Mouse (Mus musculus) neural tube, embryonic 14.5 days (tissue): ENCODE results near the gene Fam120a. TPM values are rescaled to one million over a fixed set of nuclear protein-coding genes. Genes with fewer than 3 reads are reported as not detected.

Experiments
- ATAC-seq: fragments of 200-750 bp; cut with Nextera tagmentation; 2 replicates; pipeline ENCODE4 v1.8.0; 2017; ENCODE audit warnings: low read depth, mild to moderate bottlenecking, moderate TSS enrichment, moderate library complexity
- H3K27ac ChIP-seq: fragments of 300-500 bp; sonication (generic); 2 replicates; pipeline ENCODE4 v1.5.1; 2014; ENCODE audit warnings: low read depth, mild to moderate bottlenecking, control low read depth, low read length, moderate library complexity, mixed read lengths
- H3K27me3 ChIP-seq: fragments of 300-500 bp; sonication (generic); 2 replicates; pipeline ENCODE4 v1.6.1; 2014; ENCODE audit warnings: low read length; ENCODE audit not compliant: control insufficient read depth, insufficient read depth
- H3K36me3 ChIP-seq: fragments of 300-500 bp; sonication (generic); 2 replicates; pipeline ENCODE4 v1.6.1; 2014; ENCODE audit warnings: low read length, mixed read lengths; ENCODE audit not compliant: control insufficient read depth, insufficient read depth
- H3K4me1 ChIP-seq: fragments of 300-500 bp; sonication (generic); 2 replicates; pipeline ENCODE4 v1.6.1; 2014; ENCODE audit warnings: low read length; ENCODE audit not compliant: control insufficient read depth, insufficient read depth
- H3K4me2 ChIP-seq: fragments of 300-500 bp; sonication (generic); 2 replicates; pipeline ENCODE4 v1.6.1; 2014; ENCODE audit warnings: mild to moderate bottlenecking, low read depth, low read length, control low read depth
- H3K4me3 ChIP-seq: fragments of 300-500 bp; sonication (generic); 2 replicates; pipeline ENCODE4 v1.5.1; 2014; ENCODE audit warnings: low read depth, low read length, control low read depth, mixed read lengths
- H3K9ac ChIP-seq: fragments of 300-500 bp; sonication (generic); replicated peaks from 2 replicates; pipeline ENCODE4 v1.6.1; 2014; ENCODE audit warnings: low read depth, mild to moderate bottlenecking, control low read depth, low read length, mixed read lengths
- H3K9me3 ChIP-seq: fragments of 300-500 bp; sonication (generic); 2 replicates; pipeline ENCODE4 v1.6.1; 2016; ENCODE audit warnings: low read length; ENCODE audit not compliant: control insufficient read depth
- WGBS: fragments of 180-500 bp; shearing (Covaris S2); extraction: QIAGEN DNeasy Blood & Tissue Kit; methylation state at CpG from one replicate; pipeline ENCODE4 v1.1.7; 2014; 5-methylcytosine and 5-hydroxymethylcytosine counted together
- polyA plus RNA-seq: library from polyadenylated mRNA; unstranded; fragments of >200 nt; fragmentation: Nextera tagmentation; extraction: Ambion mirVana; gene quantifications from 2 replicates; pipeline ENCODE4 v1.2.1, GENCODE M21; 2014

Fam120a gene
- polyA plus RNA-seq, 1 experiment from 2014 or later = 16.5 TPM

- H3K36me3 ChIP-seq = no peaks in the 10 kb centered on the region
- no peak overlapping the region for H3K4me3 ChIP-seq
- no peak overlapping the region for H3K27ac ChIP-seq
- WGBS = 85% methylated on average over 4 of the region's 4 CpGs
- H3K4me1 ChIP-seq = no peaks in the 10 kb centered on the region
- ATAC-seq = no peak
- no peaks in the 10 kb centered on the region for H3K9me3 ChIP-seq
- no peaks in the 10 kb centered on the region for H3K27me3 ChIP-seq
- H3K4me2 ChIP-seq = no peak overlapping the region
- no peak overlapping the region for H3K9ac ChIP-seq
Observed at GRCm38 (mm10) chr13:48958608-48959007, 9.2 kb downstream of the Fam120a start.

- H3K36me3 ChIP-seq = no peaks in the 10 kb centered on the region
- no peak overlapping the region for H3K4me2 ChIP-seq
- H3K4me1 ChIP-seq = no peaks in the 10 kb centered on the region
- H3K9ac ChIP-seq = no peak overlapping the region
- 97% methylated on average over 4 of the region's 4 CpGs for WGBS
- H3K27ac ChIP-seq = no peak overlapping the region
- H3K9me3 ChIP-seq = no peaks in the 10 kb centered on the region
- no peak for ATAC-seq
- no peaks in the 10 kb centered on the region for H3K27me3 ChIP-seq
- H3K4me3 ChIP-seq = no peak overlapping the region
Observed at GRCm38 (mm10) chr13:48954825-48955224, 13.0 kb downstream of the Fam120a start.

GRCm38 (mm10) chr13:48950600-48951241 lies 17.1 kb downstream of the Fam120a start:
- Histone ChIP-seq H3K27me3 (no peaks in the 10 kb centered on the region), H3K4me3 (no peak overlapping the region), H3K36me3 (0 out of 2 replicates have a peak, but pooled peaks cover 6% of the 10 kb centered on the region), H3K9ac (no peak overlapping the region), H3K4me2 (no peak overlapping the region), H3K27ac (no peak overlapping the region), H3K4me1 (no peaks in the 10 kb centered on the region), H3K9me3 (no peaks in the 10 kb centered on the region)
- 37% methylated on average over 5 of the region's 5 CpGs for WGBS
- no peak for ATAC-seq

GRCm38 (mm10) chr13:48948951-48949350 lies 18.9 kb downstream of the Fam120a start:
- H3K9me3 ChIP-seq = no peaks in the 10 kb centered on the region
- H3K36me3 ChIP-seq = 0 out of 2 replicates have a peak, but pooled peaks cover 6% of the 10 kb centered on the region
- WGBS = 83% methylated on average over 6 of the region's 6 CpGs

GRCm38 (mm10) chr13:48944571-48944970 lies 23.2 kb downstream of the Fam120a start:
- Histone ChIP-seq H3K9ac (no peak overlapping the region), H3K4me3 (no peak overlapping the region)

More at GRCm38 (mm10) chr13:48948951-48949350, 18.9 kb downstream of the Fam120a start:
- Histone ChIP-seq H3K27me3 (no peaks in the 10 kb centered on the region), H3K27ac (no peak overlapping the region), H3K9ac (no peak overlapping the region), H3K4me1 (no peaks in the 10 kb centered on the region), H3K4me2 (no peak overlapping the region), H3K4me3 (no peak overlapping the region)
- ATAC-seq = no peak

GRCm38 (mm10) chr13:48942471-48942870 lies 25.3 kb downstream of the Fam120a start:
- Histone ChIP-seq H3K9me3 (no peaks in the 10 kb centered on the region), H3K27ac (no peak overlapping the region), H3K4me2 (no peak overlapping the region), H3K4me1 (no peaks in the 10 kb centered on the region), H3K36me3 (0 out of 2 replicates have a peak, but pooled peaks cover 2% of the 10 kb centered on the region), H3K27me3 (no peaks in the 10 kb centered on the region), H3K4me3 (no peak overlapping the region), H3K9ac (no peak overlapping the region)
- no peak for ATAC-seq
- 84% methylated on average over 2 of the region's 2 CpGs for WGBS

More at GRCm38 (mm10) chr13:48944571-48944970, 23.2 kb downstream of the Fam120a start:
- Histone ChIP-seq H3K27me3 (no peaks in the 10 kb centered on the region), H3K4me2 (no peak overlapping the region), H3K4me1 (no peaks in the 10 kb centered on the region), H3K9me3 (no peaks in the 10 kb centered on the region), H3K36me3 (0 out of 2 replicates have a peak, but pooled peaks cover 9% of the 10 kb centered on the region), H3K27ac (no peak overlapping the region)
- WGBS = 89% methylated on average over 1 of the region's 1 CpGs
- no peak for ATAC-seq

GRCm38 (mm10) chr13:48941773-48942172 lies 26.0 kb downstream of the Fam120a start:
- Histone ChIP-seq H3K27ac (no peak overlapping the region), H3K9ac (no peak overlapping the region), H3K27me3 (no peaks in the 10 kb centered on the region), H3K4me2 (no peak overlapping the region), H3K4me3 (no peak overlapping the region), H3K4me1 (no peaks in the 10 kb centered on the region), H3K9me3 (no peaks in the 10 kb centered on the region), H3K36me3 (0 out of 2 replicates have a peak, but pooled peaks cover 2% of the 10 kb centered on the region)
- 78% methylated on average over 3 of the region's 3 CpGs for WGBS
- ATAC-seq = no peak

GRCm38 (mm10) chr13:48934597-48934996 lies 33.2 kb downstream of the Fam120a start:
- H3K36me3 ChIP-seq = peaks cover 18% of the 10 kb centered on the region
- H3K4me1 ChIP-seq = no peaks in the 10 kb centered on the region
- no peak overlapping the region for H3K4me2 ChIP-seq
- no peak overlapping the region for H3K9ac ChIP-seq
- H3K9me3 ChIP-seq = no peaks in the 10 kb centered on the region
- 78% methylated on average over 6 of the region's 6 CpGs for WGBS
- no peak overlapping the region for H3K4me3 ChIP-seq
- ATAC-seq = no peak
- H3K27ac ChIP-seq = no peak overlapping the region
- H3K27me3 ChIP-seq = no peaks in the 10 kb centered on the region

- H3K4me3 ChIP-seq = no peak overlapping the region
- H3K27ac ChIP-seq = no peak overlapping the region
- H3K36me3 ChIP-seq = peaks cover 24% of the 10 kb centered on the region
- WGBS = 82% methylated on average over 3 of the region's 3 CpGs
- H3K27me3 ChIP-seq = no peaks in the 10 kb centered on the region
- ATAC-seq = no peak
- H3K9me3 ChIP-seq = no peaks in the 10 kb centered on the region
- H3K4me2 ChIP-seq = no peak overlapping the region
- H3K9ac ChIP-seq = no peak overlapping the region
- H3K4me1 ChIP-seq = no peaks in the 10 kb centered on the region
Observed at GRCm38 (mm10) chr13:48932692-48933091, 35.1 kb downstream of the Fam120a start.
